In the genomic region with DNA sequence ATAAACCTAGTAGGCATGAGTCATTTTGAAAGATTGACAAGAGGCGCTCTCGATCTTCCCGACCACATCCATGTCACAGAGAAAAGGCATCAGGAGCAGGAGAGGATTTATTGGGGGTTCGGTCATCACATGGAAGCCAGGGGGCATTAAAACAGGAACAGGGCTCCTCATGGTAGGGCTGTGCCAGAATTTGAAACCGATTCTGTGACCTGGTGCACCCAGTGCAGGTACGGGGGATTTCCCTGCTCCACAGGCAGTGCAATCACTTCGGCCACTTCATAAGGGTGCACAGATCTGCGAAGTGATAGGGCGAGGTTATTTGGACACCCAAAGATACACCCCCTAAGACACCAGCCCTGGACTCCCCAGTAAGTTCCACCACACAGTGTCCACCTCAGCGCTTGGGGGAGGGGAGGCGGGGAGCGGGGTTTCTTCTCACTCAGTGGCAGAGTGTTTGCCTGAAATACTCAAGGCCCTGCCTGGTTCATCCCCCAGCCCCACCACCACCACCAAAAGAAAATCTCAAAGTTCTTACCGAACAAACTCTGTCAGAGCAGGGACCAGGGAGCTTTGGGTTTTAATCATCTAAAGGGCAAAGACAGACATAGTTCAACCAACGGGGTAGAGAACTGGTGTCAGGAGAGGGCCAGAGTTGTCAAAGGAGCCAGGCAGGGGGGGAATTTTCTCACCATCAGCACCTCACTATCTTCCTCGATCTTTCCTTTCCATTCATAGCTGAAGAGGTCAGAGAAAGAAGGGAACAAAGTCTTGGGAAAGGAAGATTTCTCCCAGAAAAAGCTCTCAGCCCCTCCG, we compare ENCODE assay signal across 8 mouse cellular contexts. TPM values are rescaled to one million over a fixed set of nuclear protein-coding genes. Genes with fewer than 3 reads are reported as not detected.
DNase-seq lines count a peak whose midpoint lies in the region; ATAC-seq and TF ChIP-seq lines count a peak whose summit lies in the region.

No protein-coding gene starts in this region.

- no peak for TF ChIP-seq CTCF in kidney, adult 2 months (conservative IDR thresholded peaks at IDR 0.05; ENCODE audit: insufficient read depth, insufficient read length, low read depth, low read length)
- TF ChIP-seq CTCF in bone marrow, adult 2 months (IDR thresholded peaks at IDR 0.05; ENCODE audit: control insufficient read depth, insufficient read depth, low read length): no peak

- no peaks in the 10 kb centered on the region for H3K9me3 ChIP-seq in hindbrain, embryonic 11.5 days (ENCODE audit: control insufficient read depth, low read length)
- H3K9me3 ChIP-seq in midbrain, embryonic 12.5 days: no peaks in the 10 kb centered on the region

- peak overlapping the region; percentile 93 for H3K4me2 ChIP-seq in hindbrain, embryonic 11.5 days (replicated peaks; ENCODE audit: low read depth, low read length)
- H3K4me2 ChIP-seq in midbrain, embryonic 12.5 days (replicated peaks): peak overlapping the region; percentile 98

- TF ChIP-seq POLR2A in kidney, adult 2 months (IDR thresholded peaks at IDR 0.05; ENCODE audit: low read depth, low read length): no peak
- TF ChIP-seq POLR2A in bone marrow, adult 2 months (IDR thresholded peaks at IDR 0.05; ENCODE audit: borderline replicate concordance, control insufficient read depth, low read depth, low read length): no peak

- no peak for ATAC-seq in hindbrain, embryonic 11.5 days (ENCODE audit: low FRiP score)
- ATAC-seq in midbrain, embryonic 12.5 days (ENCODE audit: low FRiP score, low read depth): no peak

- H3K27me3 ChIP-seq in kidney, adult 2 months (replicated peaks; ENCODE audit: control insufficient read depth, insufficient read depth, low read length): no peaks in the 10 kb centered on the region
- no peaks in the 10 kb centered on the region for H3K27me3 ChIP-seq in hindbrain, embryonic 11.5 days (ENCODE audit: control insufficient read depth, insufficient read depth, low read length)
- H3K27me3 ChIP-seq in midbrain, embryonic 12.5 days: no peaks in the 10 kb centered on the region

- no peaks in the 10 kb centered on the region for H3K36me3 ChIP-seq in kidney, adult 2 months (ENCODE audit: control insufficient read depth, insufficient read depth, low read length)
- H3K36me3 ChIP-seq in hindbrain, embryonic 11.5 days (ENCODE audit: control insufficient read depth, insufficient read depth, low read length): peaks cover 3% of the 10 kb centered on the region; the same call in 1 of the 2 replicates
- H3K36me3 ChIP-seq in midbrain, embryonic 12.5 days: peaks cover 33% of the 10 kb centered on the region

- peaks cover 15% of the 10 kb centered on the region for H3K4me1 ChIP-seq in kidney, adult 2 months (ENCODE audit: control insufficient read depth, insufficient read depth, low read length)
- peaks cover 1% of the 10 kb centered on the region; the same call in 1 of the 2 replicates for H3K4me1 ChIP-seq in bone marrow, adult 2 months (ENCODE audit: control insufficient read depth, insufficient read depth, low read length)
- peaks cover 13% of the 10 kb centered on the region for H3K4me1 ChIP-seq in hindbrain, embryonic 11.5 days (replicated peaks; ENCODE audit: control insufficient read depth, insufficient read depth, low read length)
- peaks cover 61% of the 10 kb centered on the region for H3K4me1 ChIP-seq in midbrain, embryonic 12.5 days

- peak overlapping the region; percentile 38; the same call in 1 of the 2 replicates for H3K9ac ChIP-seq in hindbrain, embryonic 11.5 days (ENCODE audit: low read depth, low read length)
- H3K9ac ChIP-seq in midbrain, embryonic 12.5 days (replicated peaks): peak overlapping the region; percentile 66

- H3K4me3 ChIP-seq in kidney, adult 2 months (ENCODE audit: insufficient read depth, low read depth, low read length): peak overlapping the region; percentile 53
- peak overlapping the region; percentile 68 for H3K4me3 ChIP-seq in bone marrow, adult 2 months (replicated peaks; ENCODE audit: control insufficient read depth, low read depth, low read length)
- H3K4me3 ChIP-seq in hindbrain, embryonic 11.5 days (ENCODE audit: low read depth, low read length): peak overlapping the region; percentile 57
- H3K4me3 ChIP-seq in midbrain, embryonic 12.5 days: peak overlapping the region; percentile 69

- 41% methylated on average over 16 of the region's 16 CpGs for WGBS in kidney, adult 2 months
- WGBS in bone marrow, adult 2 months: 50% methylated on average over 16 of the region's 16 CpGs
- 61% methylated on average over 16 of the region's 16 CpGs for WGBS in hindbrain, embryonic 11.5 days
- 63% methylated on average over 16 of the region's 16 CpGs for WGBS in midbrain, embryonic 12.5 days

- H3K27ac ChIP-seq in kidney, adult 2 months (ENCODE audit: insufficient read depth, low read depth, low read length): peak overlapping the region; percentile 72
- peak overlapping the region; percentile 81; the same call in 1 of the 2 replicates for H3K27ac ChIP-seq in bone marrow, adult 2 months (ENCODE audit: control insufficient read depth, insufficient read depth, low read depth, low read length, poor library complexity)
- no peak overlapping the region for H3K27ac ChIP-seq in hindbrain, embryonic 11.5 days (ENCODE audit: low read depth, low read length)
- H3K27ac ChIP-seq in midbrain, embryonic 12.5 days (replicated peaks): no peak overlapping the region

- DNase-seq in kidney, adult 2 months: no peak
- DNase-seq in kidney, adult 11 months: no peak
- no peak for DNase-seq in hindbrain, embryonic 11.5 days (ENCODE audit: low spot score)
- DNase-seq in spleen, adult 12 weeks (ENCODE audit: low spot score): no peak
- DNase-seq in ovary, postnatal 10 days (ENCODE audit: low spot score): no peak
- no peak for DNase-seq in embryo, embryonic 9.5 days (ENCODE audit: extremely low spot score)

RNA-seq across cellular contexts. Expression of gene Cuta, which starts 1.3 kb away (rescaled TPM):
- polyA plus RNA-seq in kidney, adult 2 months (2012; rRNA removed): 145 and 183 TPM in 2 replicates
- polyA plus RNA-seq in bone marrow, adult 2 months (2011; ENCODE audit: insufficient read depth, insufficient read length, low replicate concordance, missing spikeins): 77.1 and 99.0 TPM in 2 replicates
- 135 and 154 TPM in 2 replicates for polyA plus RNA-seq in hindbrain, embryonic 11.5 days (2014; fragmentation: Nextera tagmentation; extraction: Ambion mirVana)
- polyA plus RNA-seq in midbrain, embryonic 12.5 days (2016; fragmentation: Nextera tagmentation; extraction: Ambion mirVana): 156 and 159 TPM in 2 replicates

RNA-seq across cellular contexts. Expression of gene Syngap1, which starts 3.0 kb away (rescaled TPM):
- polyA plus RNA-seq in kidney, adult 2 months (2012; rRNA removed): 14.8 and 16.8 TPM in 2 replicates
- polyA plus RNA-seq in bone marrow, adult 2 months (2011; ENCODE audit: insufficient read depth, insufficient read length, low replicate concordance, missing spikeins): 9.5 and 24.1 TPM in 2 replicates
- polyA plus RNA-seq in hindbrain, embryonic 11.5 days (2014; fragmentation: Nextera tagmentation; extraction: Ambion mirVana): 3.4 and 4.7 TPM in 2 replicates
- 3.3 and 3.6 TPM in 2 replicates for polyA plus RNA-seq in midbrain, embryonic 12.5 days (2016; fragmentation: Nextera tagmentation; extraction: Ambion mirVana)

RNA-seq across cellular contexts. Expression of gene Phf1, which starts 5.2 kb away (rescaled TPM):
- 41.2 and 52.0 TPM in 2 replicates for polyA plus RNA-seq in kidney, adult 2 months (2012; rRNA removed)
- polyA plus RNA-seq in bone marrow, adult 2 months (2011; ENCODE audit: insufficient read depth, insufficient read length, low replicate concordance, missing spikeins): 43.0 and 63.9 TPM in 2 replicates
- polyA plus RNA-seq in hindbrain, embryonic 11.5 days (2014; fragmentation: Nextera tagmentation; extraction: Ambion mirVana): 4.5 and 5.5 TPM in 2 replicates
- 11.6 and 11.9 TPM in 2 replicates for polyA plus RNA-seq in midbrain, embryonic 12.5 days (2016; fragmentation: Nextera tagmentation; extraction: Ambion mirVana)

RNA-seq across cellular contexts. Expression of gene Kifc5b, which starts 21.2 kb away (rescaled TPM):
- polyA plus RNA-seq in kidney, adult 2 months (2012; rRNA removed): 1.3 and 1.5 TPM in 2 replicates
- polyA plus RNA-seq in bone marrow, adult 2 months (2011; ENCODE audit: insufficient read depth, insufficient read length, low replicate concordance, missing spikeins): 30.8 and 50.8 TPM in 2 replicates
- 4.6 and 5.9 TPM in 2 replicates for polyA plus RNA-seq in hindbrain, embryonic 11.5 days (2014; fragmentation: Nextera tagmentation; extraction: Ambion mirVana)
- polyA plus RNA-seq in midbrain, embryonic 12.5 days (2016; fragmentation: Nextera tagmentation; extraction: Ambion mirVana): 6.3 and 9.1 TPM in 2 replicates

RNA-seq across cellular contexts. Expression of gene Zbtb9, which starts 34.9 kb away (rescaled TPM):
- 6.5 and 10.0 TPM in 2 replicates for polyA plus RNA-seq in kidney, adult 2 months (2012; rRNA removed)
- 6.7 and 10.2 TPM in 2 replicates for polyA plus RNA-seq in bone marrow, adult 2 months (2011; ENCODE audit: insufficient read depth, insufficient read length, low replicate concordance, missing spikeins)
- 10.5 and 13.2 TPM in 2 replicates for polyA plus RNA-seq in hindbrain, embryonic 11.5 days (2014; fragmentation: Nextera tagmentation; extraction: Ambion mirVana)
- polyA plus RNA-seq in midbrain, embryonic 12.5 days (2016; fragmentation: Nextera tagmentation; extraction: Ambion mirVana): 18.5 and 19.9 TPM in 2 replicates

Comparison
In these comparisons a context has a peak if more than half of its experiments do, and no peak if none do; other contexts are left out.
1. H3K27ac ChIP-seq: peak in kidney, adult 2 months (single experiment) and bone marrow, adult 2 months (single experiment); none in hindbrain, embryonic 11.5 days (single experiment) and midbrain, embryonic 12.5 days (single experiment).
2. Peak in every context shown above with its lines, with median percentiles within 50 percentile points of each other: H3K4me3 ChIP-seq.